In genomic region chr2:91683919-91684318, GRCm38 (mm10) we compare ENCODE assay signal across 20 mouse cellular contexts. TPM values are rescaled to one million over a fixed set of nuclear protein-coding genes. Genes with fewer than 3 reads are reported as not detected.
DNase-seq lines count a peak whose midpoint lies in the region; ATAC-seq and TF ChIP-seq lines count a peak whose summit lies in the region.
"Had no signal": no experiment of that assay in that cellular context is flagged by ENCODE, and none has a peak within 500 bp of the region (broad histone marks: within the 10 kb centered on the region; RNA-seq: fewer than 3 reads in every experiment).

No protein-coding gene starts in this region.

- H3K4me3 ChIP-seq in cerebellum, adult 2 months (replicated peaks; ENCODE audit: insufficient read depth, low read depth, low read length): no peak overlapping the region
- H3K4me3 ChIP-seq in left cerebral cortex, adult 2 months: no peak overlapping the region
- no peak overlapping the region for H3K4me3 ChIP-seq in hindbrain, embryonic 13.5 days
- H3K4me3 ChIP-seq: embryonic facial prominence, embryonic 13.5 days; hindbrain, embryonic 10.5 days; limb, embryonic 12.5 days; liver, embryonic 13.5 days had no signal

- intact Hi-C loops in left cerebral cortex, adult 2 months (cut with DNase I): loop anchor here (10.0 kb wide), 1 partner anchor 241 kb away; the partner anchor contains the start of gene Chrm4
- intact Hi-C loops in left cerebral cortex, postnatal 14 days (cut with DNase I): no loop called here

- H3K36me3 ChIP-seq in hindbrain, embryonic 13.5 days: peaks cover 89% of the 10 kb centered on the region

- no peak overlapping the region for H3K4me2 ChIP-seq in hindbrain, embryonic 13.5 days
- H3K4me2 ChIP-seq: embryonic facial prominence, embryonic 13.5 days; limb, embryonic 12.5 days; liver, embryonic 13.5 days had no signal

- TF ChIP-seq CTCF in cerebellum, adult 2 months (IDR thresholded peaks at IDR 0.05; ENCODE audit: borderline replicate concordance, insufficient read depth, low read depth, low read length): no peak
- no peak for TF ChIP-seq CTCF in left cerebral cortex, adult 2 months (IDR thresholded peaks at IDR 0.05)

- no peak for ATAC-seq in hindbrain, embryonic 13.5 days (ENCODE audit: low FRiP score)
- ATAC-seq: midbrain, embryonic 16.5 days had no signal

- no peaks in the 10 kb centered on the region for H3K27me3 ChIP-seq in cerebellum, adult 2 months (ENCODE audit: control insufficient read depth, insufficient read depth, low read length)
- H3K27me3 ChIP-seq in hindbrain, embryonic 13.5 days: no peaks in the 10 kb centered on the region
- H3K27me3 ChIP-seq: CH12.LX; embryonic facial prominence, embryonic 13.5 days; limb, embryonic 12.5 days; liver, embryonic 13.5 days had no signal

- peak; percentile 41 to 48 for DNase-seq in cerebellum, adult 2 months
- no peak for DNase-seq in cerebellum, postnatal 14 days
- DNase-seq in left cerebral cortex, adult 2 months (ENCODE audit: extremely low spot score in 1 of 2, low spot score in 2 of 2): no peak
- DNase-seq in left cerebral cortex, postnatal 14 days (ENCODE audit: low spot score in 2 of 2): no peak
- peak; percentile 77 to 81 for DNase-seq in lung, adult 18-20 months
- DNase-seq in lung, postnatal 4 days: peak; percentile 31 to 37
- no peak for DNase-seq in thymus, adult 18-20 months
- DNase-seq: adrenal gland, postnatal 36 days; forebrain, postnatal 0 days; kidney, adult 8-10 months; kidney, postnatal 14 days; layer of hippocampus, adult 9-11 months; liver, embryonic 13.5 days; thymus, postnatal 14 days had no signal

- H3K9ac ChIP-seq in hindbrain, embryonic 13.5 days: no peak overlapping the region
- H3K9ac ChIP-seq: embryonic facial prominence, embryonic 13.5 days; forebrain, postnatal 0 days; limb, embryonic 12.5 days; liver, embryonic 13.5 days had no signal

- 55% methylated on average over 8 of the region's 8 CpGs for WGBS in cerebellum, adult 2 months
- WGBS in hindbrain, embryonic 13.5 days: 76% methylated on average over 8 of the region's 8 CpGs

- H3K9me3 ChIP-seq in hindbrain, embryonic 13.5 days: no peaks in the 10 kb centered on the region
- H3K9me3 ChIP-seq: embryonic facial prominence, embryonic 13.5 days; hindbrain, embryonic 10.5 days; limb, embryonic 12.5 days; liver, embryonic 13.5 days had no signal

- H3K27ac ChIP-seq in cerebellum, adult 2 months (ENCODE audit: insufficient read depth, low read length): peak overlapping the region; percentile 1; the same call in 1 of the 2 replicates
- peak overlapping the region; percentile 15 for H3K27ac ChIP-seq in left cerebral cortex, adult 2 months
- H3K27ac ChIP-seq in hindbrain, embryonic 13.5 days: no peak overlapping the region
- H3K27ac ChIP-seq: embryonic facial prominence, embryonic 13.5 days; hindbrain, embryonic 10.5 days; limb, embryonic 12.5 days; liver, embryonic 13.5 days had no signal

- TF ChIP-seq POLR2A in cerebellum, adult 2 months (IDR thresholded peaks at IDR 0.05; ENCODE audit: borderline replicate concordance, insufficient read depth, low read length): no peak

- H3K4me1 ChIP-seq in cerebellum, adult 2 months (ENCODE audit: control insufficient read depth, insufficient read depth, low read length): peaks cover 9% of the 10 kb centered on the region
- no peaks in the 10 kb centered on the region for H3K4me1 ChIP-seq in hindbrain, embryonic 13.5 days (replicated peaks)
- H3K4me1 ChIP-seq: embryonic facial prominence, embryonic 13.5 days; hindbrain, embryonic 10.5 days; limb, embryonic 12.5 days; liver, embryonic 13.5 days had no signal

RNA-seq across cellular contexts. Expression of gene Atg13, which starts 26.5 kb away (rescaled TPM):
- 126 and 129 TPM in 2 replicates for polyA plus RNA-seq in cerebellum, adult 2 months (2012; rRNA removed)
- 10 to 100 TPM; 83.7 to 84.1 TPM for total RNA-seq in left cerebral cortex, adult 2 months (2021)
- 10 to 100 TPM; 73.5 to 74.6 TPM for total RNA-seq in left cerebral cortex, postnatal 14 days (2021)
- 35.0 and 35.2 TPM in 2 replicates for polyA plus RNA-seq in hindbrain, embryonic 13.5 days (2015; fragmentation: Nextera tagmentation; extraction: Ambion mirVana)

RNA-seq across cellular contexts. Expression of gene Harbi1, which starts 26.7 kb away (rescaled TPM):
- 4.4 and 4.7 TPM in 2 replicates for polyA plus RNA-seq in cerebellum, adult 2 months (2012; rRNA removed)
- total RNA-seq in left cerebral cortex, adult 2 months (2021): 1 to 10 TPM; 4.9 to 6.5 TPM
- 1 to 10 TPM; 6.5 to 8.3 TPM for total RNA-seq in left cerebral cortex, postnatal 14 days (2021)
- 20.8 and 24.3 TPM in 2 replicates for polyA plus RNA-seq in hindbrain, embryonic 13.5 days (2015; fragmentation: Nextera tagmentation; extraction: Ambion mirVana)

RNA-seq across cellular contexts. Expression of gene Arhgap1, which starts 34.3 kb away (rescaled TPM):
- 40.8 and 45.9 TPM in 2 replicates for polyA plus RNA-seq in cerebellum, adult 2 months (2012; rRNA removed)
- 10 to 100 TPM; 74.2 to 80.4 TPM for total RNA-seq in left cerebral cortex, adult 2 months (2021)
- total RNA-seq in left cerebral cortex, postnatal 14 days (2021): 10 to 100 TPM; 80.3 to 88.9 TPM
- polyA plus RNA-seq in hindbrain, embryonic 13.5 days (2015; fragmentation: Nextera tagmentation; extraction: Ambion mirVana): 88.6 and 89.0 TPM in 2 replicates

RNA-seq across cellular contexts. Expression of gene Zfp408, which starts 34.3 kb away (rescaled TPM):
- 14.4 and 15.6 TPM in 2 replicates for polyA plus RNA-seq in cerebellum, adult 2 months (2012; rRNA removed)
- 10 to 100 TPM; 11.7 TPM for total RNA-seq in left cerebral cortex, adult 2 months (2021)
- total RNA-seq in left cerebral cortex, postnatal 14 days (2021): 10 to 100 TPM; 11.1 to 13.3 TPM
- polyA plus RNA-seq in hindbrain, embryonic 13.5 days (2015; fragmentation: Nextera tagmentation; extraction: Ambion mirVana): 12.1 and 15.7 TPM in 2 replicates

RNA-seq across cellular contexts. Expression of gene Ambra1, which starts 46.0 kb away (rescaled TPM):
- polyA plus RNA-seq in cerebellum, adult 2 months (2012; rRNA removed): 37.9 and 38.9 TPM in 2 replicates
- 10 to 100 TPM; 55.9 to 56.3 TPM for total RNA-seq in left cerebral cortex, adult 2 months (2021)
- 10 to 100 TPM; 51.9 to 54.3 TPM for total RNA-seq in left cerebral cortex, postnatal 14 days (2021)
- polyA plus RNA-seq in hindbrain, embryonic 13.5 days (2015; fragmentation: Nextera tagmentation; extraction: Ambion mirVana): 21.8 and 24.4 TPM in 2 replicates

Comparison
In these comparisons a context has a peak if more than half of its experiments do, and no peak if none do; other contexts are left out.
1. DNase-seq: peak in cerebellum, adult 2 months (2 of 2), lung, adult 18-20 months (2 of 2) and lung, postnatal 4 days (2 of 2); none in cerebellum, postnatal 14 days (0 of 2), left cerebral cortex, adult 2 months (0 of 2), left cerebral cortex, postnatal 14 days (0 of 2) and thymus, adult 18-20 months (0 of 2).